Mouse (Mus musculus): ENCODE data around the gene Fgf11.

Fgf11 gene

DNA sequence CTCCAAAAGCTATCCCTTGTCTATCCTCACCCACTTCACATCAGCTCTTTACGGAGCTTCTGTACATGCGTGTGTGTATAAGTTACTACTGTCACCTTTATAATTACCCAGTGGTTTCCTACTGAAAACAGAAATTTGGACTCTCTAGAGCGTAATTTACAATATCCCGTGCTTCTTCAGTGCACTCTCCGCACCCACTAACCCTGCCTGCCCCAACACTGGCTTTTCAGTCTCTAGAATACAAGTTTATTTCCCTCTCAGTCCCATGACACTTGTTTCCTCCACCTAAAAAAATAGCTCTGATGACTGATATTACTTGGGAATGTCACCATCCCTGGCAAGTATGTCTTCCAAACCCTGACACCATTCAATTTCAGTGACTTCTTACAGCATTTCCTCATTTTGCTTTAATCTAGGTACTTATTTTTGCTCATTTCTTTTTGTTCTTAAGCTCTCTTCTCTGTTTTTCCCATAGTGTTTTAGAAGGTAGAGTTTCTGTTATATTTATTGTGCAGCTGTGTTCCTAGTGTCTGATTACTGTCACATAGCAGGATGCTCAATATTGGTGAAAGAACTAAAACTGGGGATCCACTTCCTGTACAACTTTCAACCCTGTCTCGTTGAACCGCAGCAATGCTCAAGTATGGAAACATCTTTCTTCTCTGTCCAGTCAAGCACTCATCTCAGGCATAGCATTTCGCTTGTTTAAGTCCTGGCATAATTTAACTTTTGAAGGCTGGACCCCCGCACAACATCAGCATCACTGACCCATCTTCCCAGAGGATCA, 44.2 kb downstream of the Fgf11 start:
- no peak for DNase-seq (ENCODE audit: low spot score in 2 of 2)

GRCm38 (mm10) chr11:69754701-69755100, 47.0 kb downstream of the Fgf11 start:
- no peak for DNase-seq (ENCODE audit: low spot score in 2 of 2)

DNA sequence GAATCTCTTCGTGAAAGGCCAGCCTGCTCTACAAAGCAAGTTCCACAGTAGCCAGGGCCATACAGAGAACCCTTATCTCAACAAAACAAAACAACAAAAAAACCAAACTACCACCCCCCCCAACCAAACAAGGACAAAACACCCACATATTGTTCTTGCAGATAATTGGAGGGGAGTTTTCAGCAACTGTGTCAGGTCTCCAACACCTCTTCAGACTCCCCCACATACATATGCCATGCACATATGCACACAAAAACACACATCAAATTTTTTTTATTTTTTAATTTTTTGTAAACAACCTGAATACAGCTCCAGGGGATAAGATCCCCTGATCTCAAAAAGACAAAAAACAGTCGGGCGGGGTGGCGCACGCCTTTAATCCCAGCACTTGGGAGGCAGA, 47.4 kb downstream of the Fgf11 start:
- no peak for DNase-seq (ENCODE audit: low spot score in 2 of 2)

DNA sequence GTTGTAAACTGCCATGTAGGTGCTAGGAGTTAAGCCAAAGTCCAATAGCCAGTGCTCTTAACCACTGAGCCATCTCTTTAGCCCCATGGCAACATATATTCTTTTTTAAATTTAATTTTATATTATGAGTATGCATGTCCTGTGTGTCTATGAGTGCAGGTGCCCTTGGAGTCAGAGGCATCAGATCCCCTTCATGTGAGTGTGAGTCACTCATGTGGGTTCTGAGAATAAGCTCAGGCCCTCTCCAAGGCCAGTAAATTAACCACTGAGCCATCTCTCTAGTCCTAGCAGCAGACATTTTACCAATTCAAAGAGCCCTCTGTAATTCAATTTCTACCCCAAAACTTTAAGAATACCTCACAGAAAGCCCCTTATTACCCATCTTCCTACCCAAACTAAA, 49.0 kb downstream of the Fgf11 start:
- no peak for DNase-seq (ENCODE audit: low spot score in 2 of 2)

- DNase-seq (ENCODE audit: low spot score in 2 of 2): no peak
Measured at GRCm38 (mm10) chr11:69751635-69752034, 50.0 kb downstream of the Fgf11 start.

Measured in right cerebral cortex, postnatal 36 days (tissue).